Mouse (Mus musculus) C2C12 (cell line): ENCODE measurements at regions not wholly inside any gene's neighbourhood (a gene's known extent, or its start where the extent isn't known, plus 50 kb on each side); places are given as distances from the start of the nearest gene placed in this dataset.

Experiments
- CEBPB ChIP-seq: IDR thresholded peaks from one replicate; pipeline ENCODE4 v1.6.1; 2011; ENCODE audit warnings: low read depth, mild to moderate bottlenecking, control low read depth, moderate library complexity
- CTCF ChIP-seq: IDR thresholded peaks from one replicate; pipeline ENCODE4 v1.5.1; 2011; ENCODE audit not compliant: control insufficient read depth, insufficient read depth, insufficient read length
- MAX ChIP-seq: IDR thresholded peaks from one replicate; pipeline ENCODE4 v1.6.1; 2011; ENCODE audit warnings: mild to moderate bottlenecking, control low read depth
- USF1 ChIP-seq: IDR thresholded peaks from one replicate; pipeline ENCODE4 v1.6.1; 2011; ENCODE audit warnings: low read depth, mild to moderate bottlenecking, control low read depth, moderate library complexity

- no peak for TF ChIP-seq CTCF
- no peak for TF ChIP-seq USF1
- no peak for TF ChIP-seq CEBPB
- no peak for TF ChIP-seq MAX
Measured at GRCm38 (mm10) chr16:31584216-31584823, 78.9 kb upstream of the Dlg1 start.
